Mouse (Mus musculus) C2C12 (cell line): ENCODE data around the gene Dbh. TPM values are rescaled to one million over a fixed set of nuclear protein-coding genes. Genes with fewer than 3 reads are reported as not detected.

Experiments
- H3K27me3 ChIP-seq: one replicate; pipeline ENCODE4 v1.6.1; 2011; ENCODE audit not compliant: control insufficient read depth, insufficient read depth, insufficient read length
- H3K36me3 ChIP-seq: one replicate; pipeline ENCODE4 v1.6.1; 2011; ENCODE audit not compliant: control insufficient read depth, insufficient read depth
- H3K4me3 ChIP-seq: one replicate; pipeline ENCODE4 v1.5.1; 2011; ENCODE audit warnings: mild to moderate bottlenecking, control low read depth; ENCODE audit not compliant: poor library complexity, insufficient read depth, severe bottlenecking
- H3K79me2 ChIP-seq: one replicate; pipeline ENCODE4 v1.6.1; 2011; ENCODE audit not compliant: control insufficient read depth, insufficient read depth
- H3K79me3 ChIP-seq: one replicate; pipeline ENCODE4 v1.6.1; 2011; ENCODE audit warnings: low read depth, control low read depth
- H3ac ChIP-seq: one replicate; pipeline ENCODE3; 2011; ENCODE audit warnings: low read depth; ENCODE audit not compliant: control insufficient read depth, insufficient read length
- CEBPB ChIP-seq: IDR thresholded peaks from one replicate; pipeline ENCODE4 v1.6.1; 2011; ENCODE audit warnings: low read depth, mild to moderate bottlenecking, control low read depth, moderate library complexity
- CTCF ChIP-seq: IDR thresholded peaks from one replicate; pipeline ENCODE4 v1.5.1; 2011; ENCODE audit not compliant: control insufficient read depth, insufficient read depth, insufficient read length
- FOSL1 ChIP-seq: IDR thresholded peaks from one replicate; pipeline ENCODE4 v1.8.0; 2011; ENCODE audit warnings: mild to moderate bottlenecking, low read length; ENCODE audit not compliant: poor library complexity, insufficient read depth, severe bottlenecking
- MAX ChIP-seq: IDR thresholded peaks from one replicate; pipeline ENCODE4 v1.6.1; 2011; ENCODE audit warnings: mild to moderate bottlenecking, control low read depth
- MYOD1 ChIP-seq: IDR thresholded peaks from one replicate; pipeline ENCODE4 v1.6.1; 2011; ENCODE audit warnings: low read depth; ENCODE audit not compliant: control insufficient read depth, insufficient read length
- MYOG ChIP-seq: IDR thresholded peaks from one replicate; pipeline ENCODE4 v1.6.1; 2011; ENCODE audit not compliant: control insufficient read depth, insufficient read length; ENCODE audit errors: extremely low read depth
- USF1 ChIP-seq: IDR thresholded peaks from one replicate; pipeline ENCODE4 v1.6.1; 2011; ENCODE audit warnings: low read depth, mild to moderate bottlenecking, control low read depth, moderate library complexity
- polyA plus RNA-seq: library from polyadenylated mRNA; unstranded; fragments of >200 nt; fragmentation: generic; extraction: Trizol; gene quantifications from one replicate; pipeline ENCODE4 v1.2.1, GENCODE M21; 2012; ENCODE audit warnings: missing spikeins

Gene Dbh
- polyA plus RNA-seq, 1 experiment: 0.06 TPM

DNA sequence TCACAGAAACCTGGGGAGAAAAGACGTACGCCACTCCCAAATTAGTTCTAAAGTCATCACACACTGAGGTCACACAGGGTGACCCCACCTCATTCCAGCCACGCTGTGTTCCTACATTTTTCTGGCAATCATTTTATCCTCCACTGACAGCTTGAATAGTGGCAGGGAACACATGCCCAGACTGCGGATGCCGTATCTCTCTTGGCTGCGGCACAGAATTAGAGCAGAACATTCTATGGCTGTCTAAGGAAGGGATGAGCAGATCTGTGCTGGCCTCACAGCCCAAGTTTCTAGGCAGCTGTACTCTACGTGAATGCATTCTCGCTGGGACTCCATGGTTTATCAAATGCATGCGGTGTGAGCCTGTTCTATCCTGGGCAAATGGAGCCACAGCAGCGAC, 40.6 kb downstream of the Dbh start:
- H3K79me3 ChIP-seq: no peaks in the 10 kb centered on the region
- H3ac ChIP-seq: no peak overlapping the region
- no peaks in the 10 kb centered on the region for H3K79me2 ChIP-seq
- no peaks in the 10 kb centered on the region for H3K36me3 ChIP-seq
- H3K27me3 ChIP-seq: peaks cover 4% of the 10 kb centered on the region
- TF ChIP-seq MYOG (no peak), USF1 (no peak), MYOD1 (no peak), CTCF (no peak), MAX (no peak), CEBPB (no peak), FOSL1 (no peak)
- no peak overlapping the region for H3K4me3 ChIP-seq

DNA sequence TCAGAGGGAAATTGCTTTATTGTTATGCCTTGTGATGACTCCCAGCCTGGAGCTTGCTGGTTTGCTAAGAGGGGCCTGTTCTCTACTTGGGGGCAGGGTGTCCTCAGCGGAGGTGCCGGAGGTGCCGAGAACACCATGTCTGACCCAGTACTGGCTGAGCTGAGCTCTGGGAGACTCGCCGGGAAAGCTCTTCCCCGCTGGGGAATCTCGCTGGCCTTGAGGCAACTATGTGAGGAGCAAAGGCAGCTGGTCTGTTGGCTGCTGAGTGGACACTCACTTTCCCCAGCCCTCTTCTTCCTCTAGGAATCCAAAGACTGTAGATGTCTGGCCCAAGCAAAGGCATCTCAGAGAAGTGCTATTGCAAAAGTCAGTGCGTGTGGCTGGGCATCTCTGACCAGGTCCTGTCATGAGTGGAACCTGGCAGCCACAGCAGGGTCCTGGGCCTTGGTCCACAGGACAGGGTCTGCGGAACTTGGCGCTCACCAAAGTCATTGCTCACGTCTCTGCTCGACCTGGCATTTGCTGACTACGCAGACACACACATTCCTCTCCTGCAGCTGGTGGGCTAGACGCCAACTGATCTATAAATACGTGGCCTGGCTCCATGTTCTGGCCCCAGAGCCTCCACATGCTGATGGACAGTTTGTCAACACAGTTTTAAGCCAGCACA, 41.2 kb downstream of the Dbh start:
- no peaks in the 10 kb centered on the region for H3K79me3 ChIP-seq
- no peak for TF ChIP-seq MAX
- TF ChIP-seq FOSL1: no peak
- no peak for TF ChIP-seq MYOG
- TF ChIP-seq USF1: no peak
- TF ChIP-seq CTCF: no peak
- no peak for TF ChIP-seq MYOD1
- no peak for TF ChIP-seq CEBPB
- H3K4me3 ChIP-seq: no peak overlapping the region
- no peaks in the 10 kb centered on the region for H3K79me2 ChIP-seq
- peaks cover 4% of the 10 kb centered on the region for H3K27me3 ChIP-seq
- H3K36me3 ChIP-seq: no peaks in the 10 kb centered on the region
- H3ac ChIP-seq: no peak overlapping the region

DNA sequence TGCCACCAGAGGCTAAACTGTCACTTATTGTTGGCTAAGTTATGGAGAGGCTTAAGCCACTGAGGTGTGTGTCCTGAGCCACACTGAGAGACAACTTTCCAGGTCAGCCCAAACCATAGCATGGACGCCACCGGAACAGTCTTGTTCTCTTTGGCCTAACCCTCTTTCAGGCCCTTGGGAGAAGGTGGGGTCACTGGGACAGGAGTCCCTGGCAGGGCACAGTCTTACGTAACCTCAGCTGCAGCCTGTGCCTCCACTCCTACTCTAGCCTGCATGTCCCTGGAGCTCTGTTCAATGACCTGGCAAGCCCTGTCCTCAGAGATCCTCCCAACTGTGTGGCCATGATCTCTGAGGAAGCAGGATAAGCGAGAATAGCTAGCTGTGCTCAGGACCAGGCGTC, 42.1 kb downstream of the Dbh start:
- H3ac ChIP-seq: no peak overlapping the region
- peaks cover 3% of the 10 kb centered on the region for H3K27me3 ChIP-seq
- no peaks in the 10 kb centered on the region for H3K79me2 ChIP-seq
- no peaks in the 10 kb centered on the region for H3K36me3 ChIP-seq
- no peaks in the 10 kb centered on the region for H3K79me3 ChIP-seq
- no peak for TF ChIP-seq MYOG
- TF ChIP-seq CEBPB: no peak
- TF ChIP-seq USF1: no peak
- no peak for TF ChIP-seq MAX
- no peak for TF ChIP-seq FOSL1
- no peak for TF ChIP-seq CTCF
- TF ChIP-seq MYOD1: no peak
- H3K4me3 ChIP-seq: no peak overlapping the region

DNA sequence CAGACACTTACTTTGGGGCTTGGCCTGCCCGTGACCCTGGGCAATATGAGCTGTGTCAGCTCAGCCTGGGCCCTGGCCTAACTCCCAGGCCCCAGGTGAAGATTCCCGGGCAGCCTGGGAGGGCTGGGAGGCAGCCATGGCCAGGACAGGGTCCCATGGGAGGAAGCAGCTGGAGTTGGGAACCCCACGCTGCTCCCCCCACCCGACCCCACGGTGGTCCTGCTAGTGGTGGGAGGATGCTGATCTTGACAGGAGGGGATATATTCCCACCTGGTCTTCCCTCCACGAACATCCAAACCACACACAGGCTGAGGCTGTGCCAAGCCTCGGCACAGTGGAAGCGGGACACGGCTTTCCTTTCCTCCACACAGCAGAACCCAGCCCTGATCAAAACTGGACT, 44.3 kb downstream of the Dbh start:
- H3K79me3 ChIP-seq: no peaks in the 10 kb centered on the region
- no peaks in the 10 kb centered on the region for H3K27me3 ChIP-seq
- H3K4me3 ChIP-seq: no peak overlapping the region
- H3K79me2 ChIP-seq: no peaks in the 10 kb centered on the region
- TF ChIP-seq MYOD1 (no peak), MAX (no peak), CEBPB (no peak), USF1 (no peak), CTCF (no peak), MYOG (no peak), FOSL1 (no peak)
- no peak overlapping the region for H3ac ChIP-seq
- H3K36me3 ChIP-seq: no peaks in the 10 kb centered on the region

DNA sequence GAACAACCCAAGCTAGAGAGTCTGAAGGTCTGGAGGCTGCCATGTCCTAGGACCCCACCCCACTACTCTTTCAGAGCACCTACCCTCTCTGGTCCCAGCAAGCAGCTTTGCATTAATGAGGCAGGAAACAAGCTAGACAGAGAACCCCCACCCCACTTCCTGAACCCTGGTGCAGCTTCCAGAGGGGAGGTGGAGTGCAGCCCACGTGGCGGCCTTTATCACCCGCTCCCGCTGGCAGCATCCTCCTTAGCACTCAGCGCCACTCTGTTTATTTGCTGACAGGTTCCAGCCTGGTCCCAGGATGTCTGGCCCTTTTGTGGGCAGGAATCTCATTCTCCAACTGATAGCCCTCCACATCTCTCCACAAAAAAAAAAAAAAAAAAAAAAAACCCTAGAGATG, 44.8 kb downstream of the Dbh start:
- Histone ChIP-seq H3K36me3 (no peaks in the 10 kb centered on the region), H3K79me3 (no peaks in the 10 kb centered on the region), H3K4me3 (no peak overlapping the region), H3K79me2 (no peaks in the 10 kb centered on the region), H3ac (no peak overlapping the region), H3K27me3 (no peaks in the 10 kb centered on the region)
- TF ChIP-seq MAX (no peak), MYOG (no peak), FOSL1 (no peak), USF1 (no peak), CTCF (no peak), CEBPB (no peak), MYOD1 (no peak)

DNA sequence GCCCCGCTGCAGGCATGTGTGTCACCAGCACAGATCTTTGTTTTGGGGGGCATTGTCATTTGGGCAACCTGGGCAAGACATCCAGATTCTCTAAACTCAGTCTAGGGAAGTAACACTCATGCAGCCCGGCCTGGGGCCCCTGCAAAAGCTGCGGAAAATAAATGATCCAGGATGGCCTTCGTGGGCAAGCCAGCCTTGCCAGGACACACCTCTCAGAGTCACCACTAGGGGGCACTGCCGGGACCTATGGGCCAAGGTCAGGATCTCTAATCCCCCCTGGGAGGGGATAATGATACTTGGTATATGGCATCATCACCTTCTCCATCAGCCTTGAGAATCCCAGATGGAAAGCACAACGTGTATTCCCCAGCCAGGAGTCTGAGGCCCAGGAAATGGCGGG, 45.2 kb downstream of the Dbh start:
- Histone ChIP-seq H3K36me3 (no peaks in the 10 kb centered on the region), H3K79me2 (no peaks in the 10 kb centered on the region), H3K79me3 (no peaks in the 10 kb centered on the region), H3K27me3 (no peaks in the 10 kb centered on the region), H3K4me3 (no peak overlapping the region), H3ac (no peak overlapping the region)
- no peak for TF ChIP-seq MAX
- TF ChIP-seq CEBPB: no peak
- no peak for TF ChIP-seq MYOG
- no peak for TF ChIP-seq USF1
- TF ChIP-seq FOSL1: no peak
- TF ChIP-seq MYOD1: no peak
- TF ChIP-seq CTCF: no peak
